Mouse (Mus musculus): ENCODE measurements around the gene Btbd3. TPM values are rescaled to one million over a fixed set of nuclear protein-coding genes. Genes with fewer than 3 reads are reported as not detected.

Btbd3 gene
- 23.0 and 26.1 TPM in 2 replicates for polyA plus RNA-seq (2011; ENCODE audit: insufficient read length, low read depth, missing spikeins)

GRCm38 (mm10) chr2:138256411-138256810 is at the start of gene Btbd3:
Gene Btbd3 (plus strand): TSS chr2:138256565.
- no peak for TF ChIP-seq CTCF (IDR thresholded peaks at IDR 0.05; ENCODE audit: borderline replicate concordance, insufficient read depth, low read length)
- peak; percentile 90 for TF ChIP-seq POLR2A (IDR thresholded peaks at IDR 0.05; ENCODE audit: low read depth, low read length)
- peak within 1 kb of the TSS; percentile 93 for H3K4me3 ChIP-seq (ENCODE audit: insufficient read depth, low read length)
- peak within 1 kb of the TSS; percentile 78 for H3K27ac ChIP-seq (ENCODE audit: insufficient read depth, low read length)
- H3K4me1 ChIP-seq (ENCODE audit: control insufficient read depth, insufficient read depth, low read length), result peaks cover 3% of the 10 kb centered on the region; the same call in 1 of the 2 replicates

- Histone ChIP-seq H3K27ac (ENCODE audit: insufficient read depth, low read length) (no peak overlapping the region), H3K4me3 (ENCODE audit: insufficient read depth, low read length) (no peak overlapping the region), H3K4me1 (ENCODE audit: control insufficient read depth, insufficient read depth, low read length) (no peaks in the 10 kb centered on the region)
- TF ChIP-seq POLR2A (IDR thresholded peaks at IDR 0.05; ENCODE audit: low read depth, low read length), result no peak
- no peak for TF ChIP-seq CTCF (IDR thresholded peaks at IDR 0.05; ENCODE audit: borderline replicate concordance, insufficient read depth, low read length)
Measured at GRCm38 (mm10) chr2:138215561-138215960, 40.8 kb upstream of the Btbd3 start.

- TF ChIP-seq POLR2A (IDR thresholded peaks at IDR 0.05; ENCODE audit: low read depth, low read length), result no peak
- no peak for TF ChIP-seq CTCF (IDR thresholded peaks at IDR 0.05; ENCODE audit: borderline replicate concordance, insufficient read depth, low read length)
- Histone ChIP-seq H3K4me3 (ENCODE audit: insufficient read depth, low read length) (no peak overlapping the region), H3K4me1 (ENCODE audit: control insufficient read depth, insufficient read depth, low read length) (no peaks in the 10 kb centered on the region), H3K27ac (ENCODE audit: insufficient read depth, low read length) (no peak overlapping the region)
Measured at GRCm38 (mm10) chr2:138220269-138220668, 36.1 kb upstream of the Btbd3 start.

DNA sequence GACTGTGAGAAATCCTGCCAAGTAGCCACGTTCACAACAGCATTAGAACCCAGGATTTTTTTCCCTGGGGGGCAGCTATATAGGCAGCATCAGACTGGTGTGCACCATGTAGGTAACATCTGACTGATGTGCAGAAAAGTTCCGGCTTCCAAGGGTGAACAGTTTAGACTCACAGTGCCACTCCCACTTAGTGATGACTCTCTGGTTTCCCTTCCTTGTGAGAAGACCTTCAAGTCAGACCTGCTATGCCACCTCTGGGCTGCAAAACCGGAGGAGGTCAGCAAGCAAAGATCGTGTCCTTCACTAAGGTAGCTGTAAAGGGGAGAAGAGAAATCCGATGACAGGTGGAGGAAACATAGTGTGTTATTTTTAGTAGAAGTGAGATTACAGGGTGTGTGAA is 24.1 kb upstream of the Btbd3 start:
- no peak for TF ChIP-seq POLR2A (IDR thresholded peaks at IDR 0.05; ENCODE audit: low read depth, low read length)
- TF ChIP-seq CTCF (IDR thresholded peaks at IDR 0.05; ENCODE audit: borderline replicate concordance, insufficient read depth, low read length), result no peak

DNA sequence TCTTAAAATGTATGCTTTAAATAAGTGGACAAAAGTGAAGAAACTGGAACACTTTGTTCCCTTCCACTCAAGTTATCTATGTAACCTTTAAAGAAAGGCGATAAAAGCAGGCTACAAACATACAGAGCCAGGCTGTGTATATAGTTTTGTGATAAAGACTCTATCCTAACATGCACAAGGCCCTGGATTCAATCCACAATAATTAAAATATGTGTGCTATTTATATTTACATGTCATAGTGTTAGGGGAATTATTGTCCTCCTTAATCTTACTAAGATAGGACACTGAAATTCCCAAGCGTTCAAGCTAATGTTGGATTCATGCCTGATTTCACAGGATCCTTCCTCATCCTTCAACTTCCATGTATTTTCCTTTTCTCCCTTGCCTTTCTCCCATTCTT is 20.2 kb upstream of the Btbd3 start:
- no peak overlapping the region for H3K4me3 ChIP-seq (ENCODE audit: insufficient read depth, low read length)
- TF ChIP-seq CTCF (IDR thresholded peaks at IDR 0.05; ENCODE audit: borderline replicate concordance, insufficient read depth, low read length), result no peak
- TF ChIP-seq POLR2A (IDR thresholded peaks at IDR 0.05; ENCODE audit: low read depth, low read length), result no peak
- no peak overlapping the region for H3K27ac ChIP-seq (ENCODE audit: insufficient read depth, low read length)
- H3K4me1 ChIP-seq (ENCODE audit: control insufficient read depth, insufficient read depth, low read length), result no peaks in the 10 kb centered on the region

More for the DNA sequence above, 24.1 kb upstream of the Btbd3 start:
- H3K4me3 ChIP-seq (ENCODE audit: insufficient read depth, low read length), result no peak overlapping the region
- H3K27ac ChIP-seq (ENCODE audit: insufficient read depth, low read length), result no peak overlapping the region
- H3K4me1 ChIP-seq (ENCODE audit: control insufficient read depth, insufficient read depth, low read length), result no peaks in the 10 kb centered on the region

GRCm38 (mm10) chr2:138242452-138242851 is 13.9 kb upstream of the Btbd3 start:
- TF ChIP-seq CTCF (IDR thresholded peaks at IDR 0.05; ENCODE audit: borderline replicate concordance, insufficient read depth, low read length) (no peak), POLR2A (IDR thresholded peaks at IDR 0.05; ENCODE audit: low read depth, low read length) (no peak)
- H3K4me3 ChIP-seq (ENCODE audit: insufficient read depth, low read length), result no peak overlapping the region
- H3K4me1 ChIP-seq (ENCODE audit: control insufficient read depth, insufficient read depth, low read length), result peaks cover 3% of the 10 kb centered on the region; the same call in 1 of the 2 replicates
- H3K27ac ChIP-seq (ENCODE audit: insufficient read depth, low read length), result no peak overlapping the region

DNA sequence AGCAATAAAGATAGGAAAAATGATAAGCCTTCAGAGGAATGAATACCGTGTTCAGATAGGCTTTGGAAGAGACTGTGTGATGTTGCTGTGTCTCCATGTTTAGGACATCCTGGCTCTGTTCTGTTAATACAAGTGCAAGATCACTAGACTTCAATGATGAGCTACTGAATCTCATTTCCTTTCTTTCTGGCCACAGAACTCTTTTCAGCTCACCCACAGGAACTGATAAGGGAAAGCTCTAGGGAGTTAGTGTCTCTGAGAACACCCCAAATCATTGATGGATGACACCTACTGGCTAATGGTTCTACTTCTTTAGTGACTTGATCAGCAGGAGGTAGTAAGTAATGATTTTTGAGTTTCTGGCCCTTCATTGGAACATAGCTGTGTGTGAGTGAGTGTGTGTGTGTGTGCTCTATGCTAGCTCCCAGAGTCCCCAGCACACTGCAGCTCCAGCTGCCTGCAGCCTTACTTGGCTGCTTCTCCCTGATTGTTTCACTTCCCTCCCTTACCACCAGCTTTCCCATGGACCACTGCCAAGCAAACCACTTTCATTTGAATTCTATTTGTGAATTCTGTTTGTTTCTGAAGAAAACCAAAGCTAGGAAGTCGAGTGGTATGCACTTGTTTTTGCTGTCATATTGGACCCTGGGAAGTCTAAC is 10.6 kb upstream of the Btbd3 start:
- TF ChIP-seq POLR2A (IDR thresholded peaks at IDR 0.05; ENCODE audit: low read depth, low read length) (no peak), CTCF (IDR thresholded peaks at IDR 0.05; ENCODE audit: borderline replicate concordance, insufficient read depth, low read length) (no peak)
- peaks cover 5% of the 10 kb centered on the region; the same call in 1 of the 2 replicates for H3K4me1 ChIP-seq (ENCODE audit: control insufficient read depth, insufficient read depth, low read length)
- no peak overlapping the region for H3K27ac ChIP-seq (ENCODE audit: insufficient read depth, low read length)

DNA sequence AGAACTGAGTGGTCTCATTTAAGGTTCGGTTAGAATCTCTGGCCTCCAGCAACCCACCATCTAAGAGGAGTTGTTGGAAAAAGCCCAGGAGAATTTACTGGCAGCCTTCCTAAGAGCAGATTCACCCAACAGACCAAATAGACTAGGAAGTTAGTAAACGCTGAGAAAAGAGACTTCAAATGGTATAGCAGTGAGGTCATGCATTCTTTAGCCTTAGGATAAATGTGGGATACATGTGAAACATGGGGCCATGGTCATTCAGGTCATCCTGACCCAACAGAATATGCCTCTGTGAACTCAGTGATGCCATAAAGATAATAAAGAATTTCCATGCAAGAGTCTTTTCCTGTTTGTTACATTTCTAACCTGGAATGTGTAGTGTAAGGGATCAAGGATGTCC is 8.4 kb upstream of the Btbd3 start:
- Histone ChIP-seq H3K4me3 (ENCODE audit: insufficient read depth, low read length) (no peak overlapping the region), H3K27ac (ENCODE audit: insufficient read depth, low read length) (no peak overlapping the region), H3K4me1 (ENCODE audit: control insufficient read depth, insufficient read depth, low read length) (peaks cover 5% of the 10 kb centered on the region; the same call in 1 of the 2 replicates)
- no peak for TF ChIP-seq POLR2A (IDR thresholded peaks at IDR 0.05; ENCODE audit: low read depth, low read length)

More for the DNA sequence above, 10.6 kb upstream of the Btbd3 start:
- no peak overlapping the region for H3K4me3 ChIP-seq (ENCODE audit: insufficient read depth, low read length)

DNA sequence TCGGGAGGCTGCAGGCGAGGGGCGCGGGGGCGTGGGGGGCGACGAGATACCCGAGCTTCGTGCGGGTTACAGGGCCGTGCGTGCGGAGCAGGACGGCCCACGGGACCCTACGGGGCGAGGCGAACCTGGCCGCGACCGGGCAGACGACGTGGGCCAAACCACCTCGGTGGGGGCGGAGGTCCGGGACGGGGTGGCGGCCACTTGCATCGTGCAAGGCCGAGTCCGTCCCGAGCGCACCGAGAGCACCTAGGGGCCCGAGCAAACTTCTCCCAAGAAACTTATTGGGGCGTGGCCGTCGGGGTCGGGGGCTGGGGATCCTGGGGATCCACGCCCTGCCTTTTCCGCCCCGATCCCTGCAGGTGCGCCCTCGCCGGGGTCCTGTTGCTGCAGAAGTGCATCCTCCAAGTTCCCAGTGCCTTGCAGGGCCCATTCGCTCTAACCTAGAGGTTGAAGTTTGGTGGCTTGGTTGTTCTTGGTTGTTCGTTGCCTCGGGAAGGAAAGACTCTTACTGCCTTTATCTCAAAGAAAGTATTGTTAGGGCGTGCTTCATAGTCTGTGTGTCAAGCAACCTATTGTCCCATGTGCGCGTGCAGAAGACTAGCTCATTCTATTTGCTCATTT is 596 bp downstream of the Btbd3 start:
- TF ChIP-seq CTCF (IDR thresholded peaks at IDR 0.05; ENCODE audit: borderline replicate concordance, insufficient read depth, low read length) (no peak), POLR2A (IDR thresholded peaks at IDR 0.05; ENCODE audit: low read depth, low read length) (no peak)
- Histone ChIP-seq H3K27ac (ENCODE audit: insufficient read depth, low read length) (peak overlapping the region; percentile 59), H3K4me3 (ENCODE audit: insufficient read depth, low read length) (peak overlapping the region; percentile 93), H3K4me1 (ENCODE audit: control insufficient read depth, insufficient read depth, low read length) (peaks cover 3% of the 10 kb centered on the region; the same call in 1 of the 2 replicates)

- H3K4me1 ChIP-seq (ENCODE audit: control insufficient read depth, insufficient read depth, low read length), result peaks cover 3% of the 10 kb centered on the region; the same call in 1 of the 2 replicates
- TF ChIP-seq POLR2A (IDR thresholded peaks at IDR 0.05; ENCODE audit: low read depth, low read length) (no peak), CTCF (IDR thresholded peaks at IDR 0.05; ENCODE audit: borderline replicate concordance, insufficient read depth, low read length) (no peak)
- peak overlapping the region; percentile 93 for H3K4me3 ChIP-seq (ENCODE audit: insufficient read depth, low read length)
- H3K27ac ChIP-seq (ENCODE audit: insufficient read depth, low read length), result no peak overlapping the region; the same call in 1 of the 2 replicates
Measured at GRCm38 (mm10) chr2:138257692-138258315, 1.4 kb downstream of the Btbd3 start.
